Mouse (Mus musculus) heart, adult 2 months (tissue): ENCODE measurements around the gene Trim23.

ENCODE experiments used
- CTCF ChIP-seq: fragments of 200-600 bp; IDR thresholded peaks from 2 replicates; pipeline ENCODE4 v1.8.1; 2022; ENCODE audit warnings: antibody characterized with exemption, mild to moderate bottlenecking, moderate library complexity
- POLR2A ChIP-seq: fragments of 200-500 bp; IDR thresholded peaks from 2 replicates; pipeline ENCODE4 v1.6.1; 2011; ENCODE audit warnings: mild to moderate bottlenecking, low read depth, low read length, control low read depth; ENCODE audit not compliant: insufficient read depth

GRCm38 (mm10) chr13:104172498-104172897, 6.1 kb upstream of the Trim23 start:
- no peak for TF ChIP-seq POLR2A
- TF ChIP-seq CTCF: no peak
